Mouse (Mus musculus): ENCODE data around the gene Cphx2. TPM values are rescaled to one million over a fixed set of nuclear protein-coding genes. Genes with fewer than 3 reads are reported as not detected.
"Not testable (repeated sequence)": the region's sequence is repeated elsewhere in the genome, so short reads cannot be mapped to it uniquely, and the experiment has no call there.

Cphx2 gene
- total RNA-seq (2021) = not detected
- long read RNA-seq, experiment 1 = 0 reads
- long read RNA-seq, experiment 2 = 0 reads

GRCm38 (mm10) chr14:26081216-26081615 is at the start of gene Cphx2:
Gene Cphx2, plus strand, starts transcription at chr14:26081516.
- not testable (repeated sequence) for DNase-seq

DNA sequence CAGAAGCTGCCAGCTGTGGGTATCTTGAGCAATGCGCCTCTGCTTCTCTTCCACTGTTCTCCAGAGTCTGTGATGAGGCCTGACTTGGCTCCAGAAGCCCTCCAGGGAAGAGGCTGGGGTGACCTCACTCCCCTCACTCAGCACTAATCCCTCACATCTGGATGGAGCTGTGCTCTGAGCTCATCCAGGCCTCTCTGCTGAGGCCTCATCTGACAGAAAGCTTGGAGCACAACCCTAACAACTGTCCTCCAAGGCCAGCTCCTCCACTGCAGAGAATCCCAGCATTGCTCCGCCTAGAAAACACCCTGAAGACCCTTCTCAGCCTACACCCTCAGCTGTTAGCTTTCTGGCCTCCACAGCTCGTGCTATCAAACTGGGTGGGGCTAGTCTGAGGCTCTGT is 47.0 kb upstream of the Cphx2 start:
- DNase-seq = not testable (repeated sequence)

GRCm38 (mm10) chr14:26035439-26035838 is 45.9 kb upstream of the Cphx2 start:
- DNase-seq = not testable (repeated sequence)

DNA sequence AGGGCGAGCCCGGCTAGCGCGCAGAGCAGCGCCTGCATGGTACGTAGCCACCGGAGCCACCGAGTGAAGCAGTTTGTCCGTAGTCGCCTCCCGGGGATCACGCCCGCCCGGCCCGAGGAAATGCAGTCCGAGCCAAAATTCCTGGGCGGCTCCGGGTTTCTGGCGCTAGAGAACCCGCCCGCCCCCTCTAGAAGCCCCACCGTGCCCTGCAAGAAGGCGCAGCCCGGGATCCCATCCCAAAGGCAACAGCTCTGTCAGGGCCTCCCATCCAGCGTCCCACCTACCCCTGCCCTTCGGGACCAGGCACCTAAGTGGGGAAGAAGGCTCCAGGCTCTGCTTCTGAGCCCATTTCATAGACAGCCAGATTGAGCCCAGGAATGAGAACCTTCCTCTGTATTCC is 38.7 kb upstream of the Cphx2 start, which contains the start of gene Gm9780:
Gene Gm9780, minus strand, starts transcription at position 101 of the 400 bp plus-strand sequence.
- not testable (repeated sequence) for DNase-seq

GRCm38 (mm10) chr14:26045007-26045406 is 36.3 kb upstream of the Cphx2 start:
- not testable (repeated sequence) for DNase-seq

DNA sequence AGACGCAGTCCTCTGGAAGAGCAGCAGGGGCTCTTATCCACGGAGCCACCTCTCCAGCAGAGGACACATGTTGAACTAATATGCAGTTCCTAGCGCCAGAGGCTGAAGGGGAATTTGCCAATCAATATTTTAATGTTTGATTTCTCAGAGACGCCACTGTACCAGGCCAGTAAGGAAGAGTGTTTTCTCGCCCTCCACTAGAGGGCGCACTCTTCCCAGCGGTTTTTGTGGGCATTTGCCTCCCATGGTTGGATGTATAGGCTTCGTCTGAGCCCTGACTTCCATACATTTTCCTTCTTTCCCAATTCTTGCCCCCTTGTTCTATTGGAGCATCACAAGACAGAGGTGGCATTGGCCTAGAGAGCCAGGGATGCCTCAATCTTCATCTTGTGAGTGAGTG is 34.3 kb upstream of the Cphx2 start:
- not testable (repeated sequence) for DNase-seq

- not testable (repeated sequence) for DNase-seq
Observed at GRCm38 (mm10) chr14:26048767-26049166, 32.5 kb upstream of the Cphx2 start.

DNA sequence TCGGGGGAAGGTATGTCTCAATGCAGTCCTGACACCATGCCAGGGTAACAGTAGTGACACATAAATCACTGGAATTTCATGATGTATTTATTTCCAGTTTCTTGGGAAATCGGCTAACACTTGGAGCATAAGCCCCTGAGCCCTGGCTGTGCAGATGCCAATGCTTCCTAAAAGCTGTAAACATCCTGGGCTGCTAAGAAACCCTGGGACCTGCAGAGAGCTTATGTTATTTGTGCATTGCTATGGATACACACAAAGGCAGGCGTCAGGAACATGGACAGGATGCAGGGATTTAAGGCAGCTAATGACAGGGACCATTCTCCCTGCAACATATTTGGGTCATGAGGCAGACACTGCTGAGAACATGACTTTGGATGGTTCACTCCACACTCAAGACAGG is 23.1 kb upstream of the Cphx2 start:
- not testable (repeated sequence) for DNase-seq

GRCm38 (mm10) chr14:26059362-26059761 is 22.0 kb upstream of the Cphx2 start:
- DNase-seq = not testable (repeated sequence)

DNA sequence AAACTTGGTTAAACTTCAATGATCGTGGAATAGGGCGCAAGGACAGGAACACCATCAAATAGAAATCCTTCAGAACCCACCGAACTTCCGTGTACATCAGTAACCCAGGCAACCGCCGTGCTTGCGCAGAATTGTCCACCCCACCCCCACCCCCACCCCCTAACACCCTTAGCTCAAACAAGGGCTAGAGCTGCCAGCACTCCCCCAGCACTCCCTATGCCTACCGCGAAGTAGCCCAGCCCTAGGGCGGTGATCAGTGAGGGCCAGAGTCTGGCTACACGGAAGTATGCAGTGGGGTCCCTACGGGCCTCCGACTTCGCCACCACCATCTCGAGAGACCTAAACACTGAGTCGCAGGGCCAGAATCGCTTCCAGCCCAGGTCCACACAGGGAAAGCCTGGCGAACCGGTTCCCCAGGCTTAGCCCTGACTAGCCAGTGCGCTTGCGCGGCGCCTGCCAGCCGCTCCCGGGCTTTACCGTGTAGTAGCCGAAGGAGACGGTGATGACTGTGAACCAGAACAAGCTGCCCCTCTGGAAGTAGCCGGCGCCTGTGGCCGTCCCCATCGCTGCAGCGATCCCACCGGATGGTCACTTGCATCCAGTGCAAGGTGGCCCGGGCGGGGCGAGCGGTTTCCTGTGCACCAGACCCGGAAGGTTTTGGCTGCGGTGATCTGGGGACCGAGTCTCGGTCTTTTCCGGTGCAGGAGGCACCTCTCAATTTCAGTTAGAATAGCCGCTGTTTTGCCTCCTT is 14.6 kb upstream of the Cphx2 start:
- not testable (repeated sequence) for DNase-seq

GRCm38 (mm10) chr14:26067325-26067633 is 14.0 kb upstream of the Cphx2 start, which contains the start of gene Tmem254c:
Gene Tmem254c, minus strand, starts transcription at chr14:26067355.
- DNase-seq = not testable (repeated sequence)

GRCm38 (mm10) chr14:26076620-26077390 is 4.5 kb upstream of the Cphx2 start:
- DNase-seq = not testable (repeated sequence)

DNA sequence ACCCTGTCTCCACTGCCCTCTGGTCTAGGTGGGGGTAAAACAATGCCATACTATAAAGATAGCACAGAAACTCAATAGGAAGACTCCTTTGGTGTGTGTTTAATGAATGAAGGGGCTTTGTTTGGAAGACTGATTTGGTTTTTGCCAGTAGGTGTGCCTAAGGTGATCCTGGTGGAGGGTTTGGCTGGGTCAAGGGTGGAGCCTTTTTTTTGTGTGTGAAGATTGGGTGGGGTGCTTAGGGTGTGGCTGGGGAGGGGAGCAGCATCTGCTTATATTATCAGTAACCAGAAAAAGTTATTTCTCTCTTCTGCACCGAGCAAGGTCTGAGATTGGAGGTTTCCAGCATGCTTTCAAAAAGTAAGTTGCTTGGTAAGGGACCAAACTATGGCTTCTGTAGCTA is 681 bp downstream of the Cphx2 start, which contains the start of gene Cphx3:
Gene Cphx3, plus strand, starts transcription at position 301 of the 400 bp plus-strand sequence.
- DNase-seq = not testable (repeated sequence)

GRCm38 (mm10) chr14:26097622-26098021 is 16.3 kb downstream of the Cphx2 start:
- DNase-seq = not testable (repeated sequence)

GRCm38 (mm10) chr14:26118150-26118549 is 36.8 kb downstream of the Cphx2 start, which contains the start of gene Duxbl2:
Gene Duxbl2, plus strand, starts transcription at chr14:26118349.
- DNase-seq = not testable (repeated sequence)

DNA sequence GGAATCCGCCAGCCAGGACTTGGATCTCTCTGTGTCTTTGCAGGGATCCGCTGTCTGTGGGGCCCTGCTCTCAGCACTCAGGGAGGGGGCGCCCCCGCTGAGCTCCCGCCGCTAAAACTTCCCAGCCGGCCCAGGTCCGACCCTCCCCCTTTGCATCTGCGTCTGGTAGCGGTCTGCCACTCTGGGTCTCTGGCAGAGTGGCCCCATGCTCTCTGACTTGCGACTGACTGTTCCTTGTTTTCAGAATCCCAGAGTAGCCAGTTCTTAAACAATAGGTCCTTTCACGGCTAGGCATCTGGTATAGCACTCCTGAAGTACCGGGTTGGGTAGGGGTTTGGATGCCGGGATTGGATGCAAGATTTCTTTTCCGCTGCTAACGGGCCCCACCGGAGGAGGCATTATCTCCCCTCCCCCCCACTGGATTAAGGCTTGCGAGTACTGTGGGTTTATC is 37.3 kb downstream of the Cphx2 start:
- DNase-seq = not testable (repeated sequence)

- DNase-seq = not testable (repeated sequence)
Observed at GRCm38 (mm10) chr14:26119095-26119494, 37.8 kb downstream of the Cphx2 start.

Other genes starting within 250 kb of the Cphx2 start
- 10 to 100 TPM; 48.8 to 56.2 TPM for gene Anxa11, start 239.4 kb upstream of the Cphx2 start, total RNA-seq (2021)
- gene Plac9a, start 178.4 kb upstream of the Cphx2 start, total RNA-seq (2021) = 1 to 10 TPM; 2.6 to 5.2 TPM
- gene Tmem254a, start 153.8 kb upstream of the Cphx2 start, total RNA-seq (2021) = 1 to 10 TPM; 4.0 to 5.6 TPM
- gene Cphx1, start 143.2 kb upstream of the Cphx2 start, total RNA-seq (2021) = not detected
- gene Duxbl1, start 102.9 kb upstream of the Cphx2 start, total RNA-seq (2021) = 1 to 10 TPM in 1 of 2 experiments, under 1 TPM in 1; 0.21 to 1.5 TPM
- gene Gm9780, start 38.8 kb upstream of the Cphx2 start, total RNA-seq (2021) = 10 to 100 TPM; 19.2 to 27.0 TPM
- 10 to 100 TPM; 16.1 to 28.1 TPM for gene Tmem254c, start 14.2 kb upstream of the Cphx2 start, total RNA-seq (2021)
- not detected for gene Cphx3, start 781 bp downstream of the Cphx2 start, total RNA-seq (2021)
- gene Duxbl2, start 36.8 kb downstream of the Cphx2 start, total RNA-seq (2021) = 1 to 10 TPM in 1 of 2 experiments, under 1 TPM in 1; 0.36 to 1.2 TPM
- 10 to 100 TPM; 58.1 to 64.7 TPM for gene Plac9b, start 101.0 kb downstream of the Cphx2 start, total RNA-seq (2021)
- 10 to 100 TPM; 18.5 to 23.2 TPM for gene Tmem254b, start 125.5 kb downstream of the Cphx2 start, total RNA-seq (2021)
- 1 to 10 TPM in 1 of 2 experiments, under 1 TPM in 1; 0.84 to 1.2 TPM for gene Duxbl3, start 176.4 kb downstream of the Cphx2 start, total RNA-seq (2021)